Mouse (Mus musculus): ENCODE results near the gene Gstcd. TPM values are rescaled to one million over a fixed set of nuclear protein-coding genes. Genes with fewer than 3 reads are reported as not detected.

The Gstcd gene
- polyA plus RNA-seq, 1 experiment from 2014 or later = 6.1 TPM

- H3K9ac ChIP-seq = no peak overlapping the region
- no peaks in the 10 kb centered on the region for H3K9me3 ChIP-seq (replicated peaks)
- WGBS = 84% methylated on average over 7 of the region's 7 CpGs
Measured at GRCm38 (mm10) chr3:132962631-132963361, 129.0 kb downstream of the Gstcd start.

DNA sequence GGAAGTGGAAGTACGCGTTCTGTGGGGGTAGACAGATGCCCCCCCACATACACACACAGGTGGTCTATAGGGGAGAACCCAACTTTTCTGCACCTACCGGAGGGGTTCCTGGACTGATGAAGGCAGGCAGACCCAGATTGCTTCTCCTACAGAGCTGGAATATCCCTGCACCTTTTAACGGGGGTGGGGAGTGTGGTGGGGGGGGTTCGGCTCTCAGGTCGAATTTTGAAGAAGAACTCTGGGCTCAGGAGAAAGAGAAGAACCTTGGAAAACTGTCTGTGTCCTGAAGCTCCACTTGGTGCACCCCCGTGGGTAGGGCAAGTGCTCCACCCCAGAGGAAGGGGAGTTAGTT, 141.3 kb downstream of the Gstcd start:
- Histone ChIP-seq H3K9ac (peak overlapping the region; percentile 58), H3K4me2 (replicated peaks) (peak overlapping the region; percentile 98), H3K36me3 (no peaks in the 10 kb centered on the region), H3K9me3 (replicated peaks) (no peaks in the 10 kb centered on the region), H3K4me1 (peaks cover 18% of the 10 kb centered on the region; the same call in 1 of the 2 replicates), H3K27ac (replicated peaks) (peak overlapping the region; percentile 79; the same call in 1 of the 2 replicates), H3K27me3 (no peaks in the 10 kb centered on the region), H3K4me3 (replicated peaks) (peak overlapping the region; percentile 70)
- 8% methylated on average over 7 of the region's 7 CpGs for WGBS
- ATAC-seq (ENCODE audit: insufficient number of reproducible peaks, low FRiP score, low TSS enrichment, low read depth) = no peak

More at GRCm38 (mm10) chr3:132962631-132963361, 129.0 kb downstream of the Gstcd start:
- Histone ChIP-seq H3K27me3 (no peaks in the 10 kb centered on the region), H3K4me3 (replicated peaks) (no peak overlapping the region), H3K4me2 (replicated peaks) (no peak overlapping the region), H3K27ac (replicated peaks) (no peak overlapping the region), H3K36me3 (no peaks in the 10 kb centered on the region), H3K4me1 (no peaks in the 10 kb centered on the region)
- ATAC-seq (ENCODE audit: insufficient number of reproducible peaks, low FRiP score, low TSS enrichment, low read depth) = no peak

- Histone ChIP-seq H3K9ac (peak within 1 kb of the TSS; percentile 58), H3K36me3 (no peaks in the 10 kb centered on the region), H3K4me2 (replicated peaks) (peak within 1 kb of the TSS; percentile 98), H3K9me3 (replicated peaks) (no peaks in the 10 kb centered on the region), H3K4me3 (replicated peaks) (peak within 1 kb of the TSS; percentile 70), H3K4me1 (peaks cover 18% of the 10 kb centered on the region; the same call in 1 of the 2 replicates), H3K27ac (replicated peaks) (peak within 1 kb of the TSS; percentile 79), H3K27me3 (no peaks in the 10 kb centered on the region)
- peak; percentile 85 for ATAC-seq (ENCODE audit: insufficient number of reproducible peaks, low FRiP score, low TSS enrichment, low read depth)
- under 1% methylated on average over 64 of the region's 82 CpGs for WGBS
Measured at GRCm38 (mm10) chr3:132949791-132950528, 141.9 kb downstream of the Gstcd start, which contains the start of gene Npnt. Npnt (minus strand) TSS chr3:132950291.

- 2% methylated on average over 26 of the region's 26 CpGs for WGBS
- ATAC-seq (ENCODE audit: insufficient number of reproducible peaks, low FRiP score, low TSS enrichment, low read depth) = peak; percentile 75
- Histone ChIP-seq H3K9me3 (replicated peaks) (no peaks in the 10 kb centered on the region), H3K27me3 (no peaks in the 10 kb centered on the region), H3K9ac (peak overlapping the region; percentile 58), H3K4me3 (replicated peaks) (peak overlapping the region; percentile 70), H3K4me1 (peaks cover 18% of the 10 kb centered on the region; the same call in 1 of the 2 replicates), H3K36me3 (no peaks in the 10 kb centered on the region), H3K27ac (replicated peaks) (peak overlapping the region; percentile 79; the same call in 1 of the 2 replicates), H3K4me2 (replicated peaks) (peak overlapping the region; percentile 98)
Measured at GRCm38 (mm10) chr3:132949380-132949790, 142.4 kb downstream of the Gstcd start.

DNA sequence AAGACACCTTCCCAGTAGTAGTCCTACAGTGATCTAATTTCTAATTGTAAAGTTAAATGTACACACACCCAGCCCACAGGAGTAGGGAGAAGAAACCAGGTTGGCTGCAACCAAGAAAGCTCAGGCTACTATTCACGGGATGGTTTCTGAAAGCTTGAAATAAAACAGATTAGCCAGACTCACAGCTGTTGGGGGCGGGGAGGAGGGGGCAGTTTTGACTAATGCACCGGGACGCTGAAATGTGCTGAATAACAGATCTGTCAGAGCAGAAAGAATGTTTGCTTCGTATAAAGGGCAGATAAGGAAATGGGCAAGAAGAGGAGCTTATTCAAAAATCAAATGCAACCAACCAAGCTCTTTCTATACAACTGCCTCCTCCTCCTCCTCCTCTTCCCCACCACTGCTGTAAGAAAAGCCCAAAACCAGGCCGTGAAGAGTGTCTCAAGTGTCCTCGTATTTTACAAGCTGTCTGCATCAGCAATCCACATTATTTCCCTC, 143.5 kb downstream of the Gstcd start:
- Histone ChIP-seq H3K4me2 (replicated peaks) (peak overlapping the region; percentile 31), H3K9ac (no peak overlapping the region), H3K36me3 (no peaks in the 10 kb centered on the region), H3K4me1 (peaks cover 18% of the 10 kb centered on the region; the same call in 1 of the 2 replicates), H3K27ac (replicated peaks) (no peak overlapping the region), H3K9me3 (replicated peaks) (no peaks in the 10 kb centered on the region), H3K27me3 (no peaks in the 10 kb centered on the region), H3K4me3 (replicated peaks) (peak overlapping the region; percentile 70)
- ATAC-seq (ENCODE audit: insufficient number of reproducible peaks, low FRiP score, low TSS enrichment, low read depth) = no peak
- 13% methylated on average over 7 of the region's 7 CpGs for WGBS

DNA sequence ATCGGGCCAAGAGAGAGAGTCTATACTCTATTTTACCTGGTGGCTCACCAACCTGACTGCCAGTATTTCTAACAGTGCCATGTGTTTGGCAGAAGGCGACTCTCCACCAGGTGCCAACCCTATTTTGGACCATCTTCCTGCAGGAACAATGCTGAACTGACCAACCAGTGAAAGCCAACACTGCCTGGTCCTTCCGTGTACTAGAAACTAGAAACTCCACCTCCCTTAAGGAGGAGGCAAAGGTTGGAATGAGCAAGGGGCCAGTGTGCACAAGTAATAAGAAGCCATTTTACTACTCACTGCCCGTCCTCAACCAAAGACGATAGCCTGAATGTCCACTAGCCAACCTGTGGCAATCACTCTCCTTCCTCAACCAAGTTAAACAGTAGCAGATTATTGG, 145.7 kb downstream of the Gstcd start:
- H3K4me2 ChIP-seq (replicated peaks) = no peak overlapping the region
- H3K4me1 ChIP-seq = peaks cover 18% of the 10 kb centered on the region; the same call in 1 of the 2 replicates
- H3K27ac ChIP-seq (replicated peaks) = no peak overlapping the region
- H3K9ac ChIP-seq = no peak overlapping the region
- H3K4me3 ChIP-seq (replicated peaks) = no peak overlapping the region
- no peaks in the 10 kb centered on the region for H3K27me3 ChIP-seq
- no peaks in the 10 kb centered on the region for H3K36me3 ChIP-seq
- ATAC-seq (ENCODE audit: insufficient number of reproducible peaks, low FRiP score, low TSS enrichment, low read depth) = no peak
- 84% methylated on average over 5 of the region's 5 CpGs for WGBS
- H3K9me3 ChIP-seq (replicated peaks) = no peaks in the 10 kb centered on the region

DNA sequence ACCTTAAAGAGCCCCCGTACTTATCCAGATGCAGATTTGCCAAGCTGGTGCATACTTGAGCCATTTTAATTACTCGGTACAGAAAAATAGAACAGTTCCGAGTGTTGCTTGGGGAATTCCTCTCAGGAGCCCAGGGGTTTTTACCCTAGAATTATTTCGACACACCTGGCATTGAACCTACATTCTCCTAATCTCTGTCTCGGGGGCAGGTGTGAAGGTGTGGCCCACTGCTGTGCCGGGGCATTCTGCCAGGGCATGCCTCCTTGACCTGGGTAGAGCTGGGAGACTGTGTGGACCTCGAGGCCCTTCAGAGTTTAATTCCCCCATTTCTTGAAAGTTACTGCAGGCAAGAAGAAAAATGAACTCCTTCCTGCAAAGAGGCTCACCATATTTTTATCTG, 146.2 kb downstream of the Gstcd start:
- H3K27me3 ChIP-seq = no peaks in the 10 kb centered on the region
- H3K27ac ChIP-seq (replicated peaks) = no peak overlapping the region
- H3K9me3 ChIP-seq (replicated peaks) = no peaks in the 10 kb centered on the region
- no peaks in the 10 kb centered on the region for H3K36me3 ChIP-seq
- no peak for ATAC-seq (ENCODE audit: insufficient number of reproducible peaks, low FRiP score, low TSS enrichment, low read depth)
- H3K9ac ChIP-seq = no peak overlapping the region
- no peak overlapping the region for H3K4me3 ChIP-seq (replicated peaks)
- 63% methylated on average over 7 of the region's 7 CpGs for WGBS
- H3K4me1 ChIP-seq = peaks cover 18% of the 10 kb centered on the region; the same call in 1 of the 2 replicates
- no peak overlapping the region for H3K4me2 ChIP-seq (replicated peaks)

DNA sequence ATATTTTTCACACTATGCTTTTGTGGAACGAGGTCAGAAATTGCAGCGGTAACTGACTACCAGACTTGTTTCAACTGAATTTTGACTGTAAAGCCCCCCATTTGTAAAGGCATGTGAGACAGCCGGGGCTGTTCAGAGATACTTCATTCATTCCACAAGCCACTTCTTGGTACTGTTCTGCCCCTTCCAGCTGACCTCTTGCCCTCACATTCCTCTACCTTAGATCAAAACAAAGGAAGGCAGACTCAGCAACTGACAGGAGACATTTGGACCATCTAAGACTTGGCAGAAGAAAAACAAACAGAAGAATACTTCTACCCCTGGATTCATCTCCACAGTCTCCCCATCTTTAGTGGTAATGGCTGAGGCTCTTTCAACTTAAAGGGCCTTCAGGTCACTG, 147.2 kb downstream of the Gstcd start:
- H3K9ac ChIP-seq = no peak overlapping the region
- H3K4me1 ChIP-seq = peaks cover 14% of the 10 kb centered on the region; the same call in 1 of the 2 replicates
- H3K27me3 ChIP-seq = no peaks in the 10 kb centered on the region
- H3K4me2 ChIP-seq (replicated peaks) = no peak overlapping the region
- ATAC-seq (ENCODE audit: insufficient number of reproducible peaks, low FRiP score, low TSS enrichment, low read depth) = no peak
- WGBS = 35% methylated on average over 3 of the region's 3 CpGs
- no peak overlapping the region for H3K4me3 ChIP-seq (replicated peaks)
- H3K9me3 ChIP-seq (replicated peaks) = no peaks in the 10 kb centered on the region
- no peak overlapping the region for H3K27ac ChIP-seq (replicated peaks)
- no peaks in the 10 kb centered on the region for H3K36me3 ChIP-seq

- Histone ChIP-seq H3K4me1 (peaks cover 12% of the 10 kb centered on the region; the same call in 1 of the 2 replicates), H3K36me3 (no peaks in the 10 kb centered on the region), H3K9ac (no peak overlapping the region), H3K4me3 (replicated peaks) (no peak overlapping the region), H3K9me3 (replicated peaks) (no peaks in the 10 kb centered on the region), H3K27me3 (no peaks in the 10 kb centered on the region), H3K27ac (replicated peaks) (no peak overlapping the region), H3K4me2 (replicated peaks) (no peak overlapping the region)
- ATAC-seq (ENCODE audit: insufficient number of reproducible peaks, low FRiP score, low TSS enrichment, low read depth) = no peak
- WGBS = 28% methylated on average over 7 of the region's 7 CpGs
Measured at GRCm38 (mm10) chr3:132944193-132944592, 147.6 kb downstream of the Gstcd start.

- Histone ChIP-seq H3K4me2 (replicated peaks) (no peak overlapping the region), H3K36me3 (no peaks in the 10 kb centered on the region), H3K4me3 (replicated peaks) (no peak overlapping the region), H3K9ac (no peak overlapping the region), H3K27me3 (no peaks in the 10 kb centered on the region), H3K9me3 (replicated peaks) (no peaks in the 10 kb centered on the region), H3K4me1 (0 out of 2 replicates have a peak, but pooled peaks cover 7% of the 10 kb centered on the region), H3K27ac (replicated peaks) (no peak overlapping the region)
- ATAC-seq (ENCODE audit: insufficient number of reproducible peaks, low FRiP score, low TSS enrichment, low read depth) = no peak
- WGBS = 88% methylated on average over 6 of the region's 6 CpGs
Measured at GRCm38 (mm10) chr3:132942778-132943177, 149.1 kb downstream of the Gstcd start.

Measured in embryonic facial prominence, embryonic 15.5 days (tissue).